Mouse (Mus musculus): ENCODE results near the gene Ldlr. TPM values are rescaled to one million over a fixed set of nuclear protein-coding genes. Genes with fewer than 3 reads are reported as not detected.
"Not testable (repeated sequence)": the region's sequence is repeated elsewhere in the genome, so short reads cannot be mapped to it uniquely, and the experiment has no call there.

The Ldlr gene
- polyA plus RNA-seq, 1 experiment from 2014 or later = 60.0 TPM

DNA sequence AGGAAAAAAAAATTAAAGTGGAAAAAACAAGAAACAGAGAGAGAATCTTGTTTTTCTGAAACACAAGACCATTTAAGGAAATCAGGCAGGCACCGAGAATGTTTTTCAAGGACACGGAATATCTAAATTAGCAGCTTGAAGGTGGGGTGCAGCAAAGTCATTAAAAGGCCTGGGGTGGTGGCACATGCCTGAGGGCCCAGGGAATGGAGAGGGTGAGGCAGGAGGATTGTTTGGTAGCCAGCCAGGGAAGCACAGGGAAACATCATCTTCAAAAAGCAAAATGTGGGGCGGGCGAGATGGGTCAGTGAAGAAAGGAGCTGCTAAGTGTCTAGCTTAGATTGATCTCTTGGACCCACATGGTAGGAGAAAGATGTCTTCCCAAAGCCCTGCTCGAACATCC lies 64.4 kb downstream of the Ldlr start:
- Histone ChIP-seq H3K4me3 (no peak overlapping the region), H3K27ac (0 out of 2 replicates have a peak overlapping the region, but pooled peaks have one; percentile 54), H3K9me3 (no peaks in the 10 kb centered on the region), H3K27me3 (ENCODE audit: poor library complexity, severe bottlenecking) (no peaks in the 10 kb centered on the region), H3K36me3 (replicated peaks) (peaks cover 82% of the 10 kb centered on the region), H3K4me1 (peaks cover 10% of the 10 kb centered on the region)
- WGBS = 87% methylated on average over 5 of the region's 5 CpGs
- no peak for DNase-seq (ENCODE audit: extremely low spot score, low spot score)

DNA sequence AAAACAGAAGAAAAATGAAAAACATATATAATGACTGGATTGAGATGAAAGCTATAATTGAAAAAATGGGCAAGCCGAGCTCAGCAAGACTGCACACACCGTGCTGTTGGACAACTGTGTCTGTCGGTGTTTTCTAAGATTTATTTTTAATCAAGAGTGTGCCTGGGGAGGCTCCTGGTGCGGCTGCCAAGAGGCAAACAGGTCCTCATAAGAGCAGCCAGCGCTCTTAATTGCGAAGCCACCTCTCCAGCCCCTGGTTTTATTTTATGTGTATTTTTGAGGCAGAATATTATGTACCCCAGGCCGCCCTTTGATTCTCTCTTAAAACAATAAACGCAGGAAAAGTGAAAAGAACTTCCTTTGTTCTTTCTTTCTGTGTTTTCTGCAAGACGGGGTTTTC lies 65.0 kb downstream of the Ldlr start:
- Histone ChIP-seq H3K4me1 (peaks cover 10% of the 10 kb centered on the region), H3K27ac (no peak overlapping the region), H3K4me3 (no peak overlapping the region), H3K36me3 (replicated peaks) (peaks cover 85% of the 10 kb centered on the region), H3K27me3 (ENCODE audit: poor library complexity, severe bottlenecking) (no peaks in the 10 kb centered on the region), H3K9me3 (no peaks in the 10 kb centered on the region)
- 90% methylated on average over 9 of the region's 9 CpGs for WGBS
- no peak for DNase-seq (ENCODE audit: extremely low spot score, low spot score)

- Histone ChIP-seq H3K4me1 (peaks cover 26% of the 10 kb centered on the region), H3K27ac (no peak overlapping the region), H3K9me3 (no peaks in the 10 kb centered on the region), H3K4me3 (no peak overlapping the region), H3K36me3 (replicated peaks) (peaks cover 84% of the 10 kb centered on the region), H3K27me3 (ENCODE audit: poor library complexity, severe bottlenecking) (no peaks in the 10 kb centered on the region)
- no peak for DNase-seq (ENCODE audit: extremely low spot score, low spot score)
- WGBS = 89% methylated on average over 8 of the region's 8 CpGs
These were observed 68.6 kb downstream of the Ldlr start for GRCm38 (mm10) chr9:21791861-21792260.

DNA sequence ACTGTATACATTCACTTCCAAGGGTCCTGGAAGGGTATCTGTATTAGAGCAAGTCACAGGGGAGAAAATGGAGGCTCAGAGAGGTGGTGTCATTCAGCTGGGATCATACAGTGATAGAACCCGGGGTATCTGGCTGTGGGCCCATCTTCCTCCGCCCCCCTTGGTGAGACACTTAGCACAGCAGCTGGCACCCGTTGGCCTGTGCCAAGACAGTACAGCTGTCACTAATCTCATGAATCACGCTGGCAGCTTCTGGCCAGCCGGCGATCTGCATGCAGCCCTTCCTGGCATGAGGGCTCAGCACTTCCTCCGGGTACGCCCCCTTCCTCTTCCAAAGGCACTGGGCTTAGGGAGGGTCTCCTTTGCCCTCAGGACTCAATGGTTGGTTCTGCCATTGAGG lies 69.4 kb downstream of the Ldlr start:
- 84% methylated on average over 8 of the region's 8 CpGs for WGBS
- Histone ChIP-seq H3K36me3 (replicated peaks) (peaks cover 78% of the 10 kb centered on the region), H3K27me3 (ENCODE audit: poor library complexity, severe bottlenecking) (no peaks in the 10 kb centered on the region), H3K4me1 (peaks cover 26% of the 10 kb centered on the region), H3K4me3 (no peak overlapping the region), H3K27ac (no peak overlapping the region), H3K9me3 (no peaks in the 10 kb centered on the region)
- no peak for DNase-seq (ENCODE audit: extremely low spot score, low spot score)

DNA sequence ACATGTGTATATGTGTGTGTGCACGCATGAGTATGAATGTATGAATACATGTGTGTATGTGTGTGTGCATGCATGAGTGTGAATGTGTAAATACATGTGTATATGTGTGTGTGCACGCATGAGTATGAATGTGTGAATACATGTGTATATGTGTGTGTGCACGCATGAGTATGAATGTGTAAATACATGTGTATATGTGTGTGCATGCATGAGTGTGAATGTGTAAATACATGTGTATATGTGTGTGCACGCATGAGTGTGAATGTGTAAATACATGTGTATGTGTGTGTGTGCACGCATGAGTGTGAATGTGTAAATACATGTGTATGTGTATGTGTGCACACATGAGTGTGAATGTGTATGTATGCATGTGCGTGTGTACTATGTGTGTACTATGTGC lies 70.2 kb downstream of the Ldlr start:
- DNase-seq (ENCODE audit: extremely low spot score, low spot score); H3K4me3 ChIP-seq; H3K27me3 ChIP-seq (ENCODE audit: poor library complexity, severe bottlenecking); H3K9me3 ChIP-seq; H3K27ac ChIP-seq: not testable (repeated sequence)
- peaks cover 75% of the 10 kb centered on the region for H3K36me3 ChIP-seq (replicated peaks)
- peaks cover 30% of the 10 kb centered on the region for H3K4me1 ChIP-seq
- 96% methylated on average over 6 of the region's 6 CpGs for WGBS

GRCm38 (mm10) chr9:21794344-21794834 lies 71.1 kb downstream of the Ldlr start:
- H3K4me1 ChIP-seq = peaks cover 36% of the 10 kb centered on the region
- no peak overlapping the region for H3K4me3 ChIP-seq
- 95% methylated on average over 18 of the region's 18 CpGs for WGBS
- no peak overlapping the region for H3K27ac ChIP-seq
- H3K36me3 ChIP-seq (replicated peaks) = peaks cover 66% of the 10 kb centered on the region
- DNase-seq (ENCODE audit: extremely low spot score, low spot score) = no peak
- H3K27me3 ChIP-seq (ENCODE audit: poor library complexity, severe bottlenecking) = no peaks in the 10 kb centered on the region
- no peaks in the 10 kb centered on the region for H3K9me3 ChIP-seq

- peaks cover 36% of the 10 kb centered on the region for H3K4me1 ChIP-seq
- H3K36me3 ChIP-seq (replicated peaks) = peaks cover 61% of the 10 kb centered on the region
- H3K4me3 ChIP-seq = no peak overlapping the region
- WGBS = 95% methylated on average over 25 of the region's 25 CpGs
- no peak for DNase-seq (ENCODE audit: extremely low spot score, low spot score)
- no peaks in the 10 kb centered on the region for H3K9me3 ChIP-seq
- peak overlapping the region; percentile 77; the same call in 1 of the 2 replicates for H3K27ac ChIP-seq
- no peaks in the 10 kb centered on the region for H3K27me3 ChIP-seq (ENCODE audit: poor library complexity, severe bottlenecking)
These were observed 71.6 kb downstream of the Ldlr start for GRCm38 (mm10) chr9:21794925-21795324.

DNA sequence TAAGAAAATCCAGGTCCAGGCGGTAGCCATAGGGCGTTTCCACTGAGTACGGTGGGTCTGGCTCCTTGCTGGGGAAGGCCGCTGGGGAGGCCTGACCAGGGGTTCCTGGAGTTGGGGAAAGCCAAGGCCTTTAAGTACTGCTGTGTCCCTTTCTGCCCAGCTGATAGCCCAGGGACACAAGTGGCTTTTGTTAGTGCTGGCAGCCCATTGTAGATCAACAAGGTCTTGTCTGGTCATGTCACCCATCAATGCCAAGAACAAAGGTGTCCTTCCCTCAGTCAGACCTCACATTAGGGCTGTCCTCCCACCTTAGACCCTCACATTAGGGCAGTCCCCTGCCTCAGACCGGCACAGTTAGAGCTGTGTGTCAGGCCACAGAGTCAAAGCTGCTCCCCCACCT lies 72.3 kb downstream of the Ldlr start:
- WGBS = 78% methylated on average over 5 of the region's 5 CpGs
- DNase-seq (ENCODE audit: extremely low spot score, low spot score) = no peak
- H3K27ac ChIP-seq = peak overlapping the region; percentile 77

DNA sequence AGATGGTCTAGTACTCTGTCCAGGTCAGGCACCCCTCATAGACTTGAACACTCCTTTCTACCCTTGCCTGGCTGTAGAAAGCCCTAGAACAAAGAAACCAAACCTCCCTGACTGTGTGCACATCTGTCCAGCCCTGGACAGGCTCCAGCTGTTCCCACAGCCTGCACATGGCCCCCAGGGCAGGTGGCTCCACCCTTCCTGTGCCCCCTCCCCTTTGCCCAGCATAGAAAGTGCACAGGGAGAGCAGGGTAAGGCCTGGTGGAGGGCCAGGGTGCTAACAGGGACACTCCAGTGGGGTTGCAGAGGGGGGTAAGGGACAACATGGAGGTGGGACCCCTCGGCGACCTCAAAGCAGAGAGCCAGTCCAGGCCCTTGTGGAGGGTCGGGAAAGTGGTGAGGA lies 73.0 kb downstream of the Ldlr start:
- peaks cover 60% of the 10 kb centered on the region for H3K36me3 ChIP-seq (replicated peaks)
- no peaks in the 10 kb centered on the region for H3K9me3 ChIP-seq
- peaks cover 36% of the 10 kb centered on the region for H3K4me1 ChIP-seq
- peak overlapping the region; percentile 77 for H3K27ac ChIP-seq
- DNase-seq (ENCODE audit: extremely low spot score, low spot score) = no peak
- H3K27me3 ChIP-seq (ENCODE audit: poor library complexity, severe bottlenecking) = no peaks in the 10 kb centered on the region
- peak overlapping the region; percentile 79 for H3K4me3 ChIP-seq
- 67% methylated on average over 3 of the region's 3 CpGs for WGBS

More for the DNA sequence above, 72.3 kb downstream of the Ldlr start:
- H3K36me3 ChIP-seq (replicated peaks) = peaks cover 56% of the 10 kb centered on the region
- H3K9me3 ChIP-seq = no peaks in the 10 kb centered on the region
- H3K4me3 ChIP-seq = peak overlapping the region; percentile 79
- peaks cover 36% of the 10 kb centered on the region for H3K4me1 ChIP-seq
- H3K27me3 ChIP-seq (ENCODE audit: poor library complexity, severe bottlenecking) = no peaks in the 10 kb centered on the region

- 69% methylated on average over 3 of the region's 3 CpGs for WGBS
- H3K36me3 ChIP-seq (replicated peaks) = peaks cover 53% of the 10 kb centered on the region
- no peaks in the 10 kb centered on the region for H3K27me3 ChIP-seq (ENCODE audit: poor library complexity, severe bottlenecking)
- no peaks in the 10 kb centered on the region for H3K9me3 ChIP-seq
- H3K4me3 ChIP-seq = peak overlapping the region; percentile 79
- no peak for DNase-seq (ENCODE audit: extremely low spot score, low spot score)
- H3K4me1 ChIP-seq = peaks cover 36% of the 10 kb centered on the region
- H3K27ac ChIP-seq = peak overlapping the region; percentile 77
These were observed 73.6 kb downstream of the Ldlr start for GRCm38 (mm10) chr9:21796919-21797318.

DNA sequence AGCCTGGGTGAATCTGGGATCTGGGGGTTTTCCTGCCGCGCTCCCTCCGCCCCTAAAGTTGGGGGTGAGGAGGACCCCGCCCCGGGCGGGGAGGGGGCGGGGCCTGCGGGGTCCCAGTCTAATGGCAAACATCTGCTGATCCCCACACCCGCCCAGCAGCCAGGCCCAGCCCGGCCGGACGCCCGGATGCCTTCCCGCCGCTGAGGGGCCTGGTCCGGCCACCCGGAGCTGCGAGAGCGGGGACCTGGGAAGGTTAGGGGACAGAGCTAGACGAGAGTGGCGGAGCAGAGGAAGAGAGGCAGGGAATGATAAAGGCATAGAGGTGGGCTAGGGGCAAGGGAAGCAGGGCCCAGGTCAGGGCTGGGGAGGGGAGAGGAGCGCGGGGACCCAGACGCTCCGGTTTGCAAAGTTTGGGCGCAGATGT lies 74.7 kb downstream of the Ldlr start:
- H3K36me3 ChIP-seq (replicated peaks) = peaks cover 43% of the 10 kb centered on the region
- H3K4me1 ChIP-seq = peaks cover 36% of the 10 kb centered on the region
- peak overlapping the region; percentile 92 for H3K27ac ChIP-seq
- H3K27me3 ChIP-seq (ENCODE audit: poor library complexity, severe bottlenecking) = no peaks in the 10 kb centered on the region
- DNase-seq (ENCODE audit: extremely low spot score, low spot score) = peak; percentile 77
- WGBS = under 1% methylated on average over 26 of the region's 26 CpGs
- peak overlapping the region; percentile 79 for H3K4me3 ChIP-seq
- no peaks in the 10 kb centered on the region for H3K9me3 ChIP-seq

DNA sequence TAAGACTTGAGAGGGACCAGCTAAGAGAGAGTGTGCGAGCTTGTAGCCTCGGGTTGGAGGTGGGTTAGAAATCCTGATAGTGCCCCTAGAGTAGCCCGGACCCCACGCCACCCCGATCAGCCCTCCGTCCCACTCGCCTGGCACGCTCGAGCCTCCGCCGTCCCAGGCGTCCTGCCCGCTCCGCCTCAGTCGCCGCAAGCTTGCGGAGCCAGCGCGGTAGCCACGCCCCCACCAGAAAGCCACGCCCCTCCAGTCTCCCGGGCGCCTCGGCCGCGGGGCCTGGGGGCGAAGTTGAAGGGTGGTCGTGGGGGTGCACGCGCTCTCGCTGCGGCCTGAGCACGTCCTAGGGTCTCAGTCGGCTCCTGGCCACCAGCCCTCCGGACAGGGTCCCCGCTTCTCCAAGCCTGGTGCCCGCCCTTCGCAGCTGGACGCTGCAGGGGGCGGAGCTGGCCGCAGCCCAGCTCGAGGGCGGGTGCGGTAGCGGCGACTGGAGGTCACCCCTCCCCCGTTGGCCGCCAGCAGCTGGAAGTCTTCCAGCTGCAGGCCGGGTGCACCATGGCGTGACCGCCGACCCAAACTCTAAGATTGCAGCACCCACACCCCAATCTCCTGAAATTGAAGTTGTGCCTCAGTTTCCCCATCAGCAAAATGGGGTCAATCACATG lies 75.2 kb downstream of the Ldlr start, which contains the start of gene Kank2:
Kank2 (minus strand) TSS at position 400 of the 665 bp plus-strand sequence.
- under 1% methylated on average over 52 of the region's 52 CpGs for WGBS
- peaks cover 38% of the 10 kb centered on the region for H3K36me3 ChIP-seq (replicated peaks)

GRCm38 (mm10) chr9:21799010-21799350 lies 75.7 kb downstream of the Ldlr start:
- H3K36me3 ChIP-seq (replicated peaks) = peaks cover 33% of the 10 kb centered on the region
- peak overlapping the region; percentile 92 for H3K27ac ChIP-seq
- peak overlapping the region; percentile 79 for H3K4me3 ChIP-seq
- peaks cover 36% of the 10 kb centered on the region for H3K4me1 ChIP-seq
- no peak for DNase-seq (ENCODE audit: extremely low spot score, low spot score)
- H3K9me3 ChIP-seq = no peaks in the 10 kb centered on the region
- no peaks in the 10 kb centered on the region for H3K27me3 ChIP-seq (ENCODE audit: poor library complexity, severe bottlenecking)
- WGBS = 59% methylated on average over 3 of the region's 3 CpGs

More for the DNA sequence above, 75.2 kb downstream of the Ldlr start, which contains the start of gene Kank2:
- no peaks in the 10 kb centered on the region for H3K27me3 ChIP-seq (ENCODE audit: poor library complexity, severe bottlenecking)
- H3K4me1 ChIP-seq = peaks cover 36% of the 10 kb centered on the region
- H3K9me3 ChIP-seq = no peaks in the 10 kb centered on the region
- H3K27ac ChIP-seq = peak within 1 kb of the TSS; percentile 92
- peak within 1 kb of the TSS; percentile 79 for H3K4me3 ChIP-seq
- DNase-seq (ENCODE audit: extremely low spot score, low spot score) = peak; percentile 85

Measured in forebrain, embryonic 10.5 days (tissue).